Mouse (Mus musculus) myocyte (in vitro differentiated cells): ENCODE results near the gene Ccdc171. TPM values are rescaled to one million over a fixed set of nuclear protein-coding genes. Genes with fewer than 3 reads are reported as not detected.
"Not testable (repeated sequence)": the region's sequence is repeated elsewhere in the genome, so short reads cannot be mapped to it uniquely, and the experiment has no call there.

Experiments
- H3K27me3 ChIP-seq: one replicate; pipeline ENCODE4 v1.6.1; 2011; ENCODE audit not compliant: control insufficient read depth, insufficient read depth, insufficient read length
- H3K36me3 ChIP-seq: one replicate; pipeline ENCODE4 v1.6.1; 2011; ENCODE audit not compliant: control insufficient read depth, insufficient read depth
- H3K4me2 ChIP-seq: one replicate; pipeline ENCODE4 v1.6.1; 2011; ENCODE audit warnings: low read depth, control low read depth
- H3K4me3 ChIP-seq: one replicate; pipeline ENCODE4 v1.5.1; 2011; ENCODE audit warnings: mild to moderate bottlenecking, control low read depth, moderate library complexity
- H3K79me2 ChIP-seq: one replicate; pipeline ENCODE4 v1.6.1; 2011; ENCODE audit not compliant: control insufficient read depth, insufficient read depth
- H3ac ChIP-seq: one replicate; pipeline ENCODE4 v1.6.1; 2011; ENCODE audit not compliant: control insufficient read depth, insufficient read length
- CEBPB ChIP-seq: IDR thresholded peaks from 2 replicates; pipeline ENCODE4 v1.6.1; 2011; ENCODE audit warnings: mild to moderate bottlenecking, moderate library complexity; ENCODE audit not compliant: poor library complexity, insufficient read depth, severe bottlenecking
- E2F4 ChIP-seq: IDR thresholded peaks from one replicate; pipeline ENCODE4 v1.6.1; 2011; ENCODE audit warnings: mild to moderate bottlenecking, control low read depth, moderate library complexity; ENCODE audit not compliant: insufficient read depth
- MAX ChIP-seq: IDR thresholded peaks from one replicate; pipeline ENCODE4 v1.6.1; 2011; ENCODE audit warnings: low read depth, mild to moderate bottlenecking, control low read depth
- MYOD1 ChIP-seq, 3 experiments: IDR thresholded peaks; one replicate each; pipeline ENCODE4 v1.6.1; 2011; ENCODE audit warnings: control low read depth in 2 of 3, low read depth in 2 of 3, mild to moderate bottlenecking in 2 of 3, moderate library complexity in 1 of 3; ENCODE audit not compliant: insufficient read length in 2 of 3, control insufficient read depth in 1 of 3
- MYOG ChIP-seq, 3 experiments: IDR thresholded peaks; one replicate each; pipeline ENCODE4 v1.6.1; 2011; ENCODE audit warnings: control low read depth in 2 of 3, low read depth in 2 of 3, mild to moderate bottlenecking in 2 of 3; ENCODE audit not compliant: insufficient read length in 2 of 3, control insufficient read depth in 1 of 3, insufficient read depth in 1 of 3
- POLR2A ChIP-seq: IDR thresholded peaks from one replicate; pipeline ENCODE4 v1.6.1; 2011; ENCODE audit warnings: low read depth, mild to moderate bottlenecking, control low read depth, moderate library complexity; ENCODE audit not compliant: insufficient read length
- POLR2AphosphoS2 ChIP-seq: IDR thresholded peaks from one replicate; pipeline ENCODE4 v1.6.1; 2011; ENCODE audit warnings: low read depth, control low read depth; ENCODE audit not compliant: insufficient read length
- REST ChIP-seq: IDR thresholded peaks from one replicate; pipeline ENCODE4 v1.6.1; 2011; ENCODE audit warnings: mild to moderate bottlenecking, control low read depth, moderate library complexity; ENCODE audit not compliant: insufficient read depth, insufficient read length
- SRF ChIP-seq: IDR thresholded peaks from one replicate; pipeline ENCODE4 v1.6.1; 2011; ENCODE audit warnings: low read depth; ENCODE audit not compliant: control insufficient read depth, insufficient read length
- TCF12 ChIP-seq: IDR thresholded peaks from one replicate; pipeline ENCODE4 v1.6.1; 2011; ENCODE audit warnings: mild to moderate bottlenecking, control low read depth; ENCODE audit not compliant: poor library complexity, insufficient read depth, severe bottlenecking
- TCF3 ChIP-seq: IDR thresholded peaks from one replicate; pipeline ENCODE4 v1.6.1; 2011; ENCODE audit warnings: low read depth, control low read depth; ENCODE audit not compliant: insufficient read length
- USF1 ChIP-seq: IDR thresholded peaks from one replicate; pipeline ENCODE4 v1.6.1; 2011; ENCODE audit warnings: low read depth, mild to moderate bottlenecking, control low read depth, moderate library complexity
- polyA plus RNA-seq: library from polyadenylated mRNA; unstranded; fragments of >200 nt; fragmentation: generic; extraction: Trizol; gene quantifications from one replicate; pipeline ENCODE4 v1.2.1, GENCODE M21; 2012; ENCODE audit warnings: missing spikeins

Gene Ccdc171
- polyA plus RNA-seq, 1 experiment: 0.26 TPM

- Histone ChIP-seq H3K27me3 (no peaks in the 10 kb centered on the region), H3K4me2 (no peak overlapping the region), H3K79me2 (no peaks in the 10 kb centered on the region), H3ac (no peak overlapping the region), H3K4me3 (no peak overlapping the region), H3K36me3 (no peaks in the 10 kb centered on the region)
- TF ChIP-seq USF1: no peak
- TF ChIP-seq E2F4: no peak
- no peak for TF ChIP-seq MYOG (IDR thresholded peaks at IDR 0.05; ENCODE audit: control insufficient read depth in 1 of 3, insufficient read depth in 1 of 3, insufficient read length in 2 of 3, low read depth in 2 of 3)
- no peak for TF ChIP-seq MAX
- TF ChIP-seq MYOD1 (IDR thresholded peaks at IDR 0.05; ENCODE audit: control insufficient read depth in 1 of 3, insufficient read length in 2 of 3, low read depth in 2 of 3): no peak
- no peak for TF ChIP-seq TCF3
- TF ChIP-seq CEBPB: no peak
- no peak for TF ChIP-seq POLR2AphosphoS2
- no peak for TF ChIP-seq REST
- TF ChIP-seq SRF: no peak
- TF ChIP-seq POLR2A: no peak
- TF ChIP-seq TCF12: no peak
Observed at GRCm38 (mm10) chr4:83661519-83662271, 136.3 kb downstream of the Ccdc171 start.

- no peaks in the 10 kb centered on the region for H3K36me3 ChIP-seq
- TF ChIP-seq POLR2AphosphoS2 (no peak), REST (no peak), USF1 (no peak), TCF12 (no peak), POLR2A (no peak), MYOG (IDR thresholded peaks at IDR 0.05; ENCODE audit: control insufficient read depth in 1 of 3, insufficient read depth in 1 of 3, insufficient read length in 2 of 3, low read depth in 2 of 3) (no peak), CEBPB (no peak), MAX (no peak), E2F4 (no peak), TCF3 (no peak), MYOD1 (IDR thresholded peaks at IDR 0.05; ENCODE audit: control insufficient read depth in 1 of 3, insufficient read length in 2 of 3, low read depth in 2 of 3) (no peak), SRF (no peak)
- no peak overlapping the region for H3ac ChIP-seq
- no peak overlapping the region for H3K4me2 ChIP-seq
- H3K4me3 ChIP-seq: no peak overlapping the region
- no peaks in the 10 kb centered on the region for H3K27me3 ChIP-seq
- H3K79me2 ChIP-seq: no peaks in the 10 kb centered on the region
Observed at GRCm38 (mm10) chr4:83662301-83662700, 137.0 kb downstream of the Ccdc171 start.

GRCm38 (mm10) chr4:83669552-83669951 is 144.2 kb downstream of the Ccdc171 start:
- no peak for TF ChIP-seq E2F4
- no peak for TF ChIP-seq CEBPB
- no peak for TF ChIP-seq TCF12
- TF ChIP-seq POLR2AphosphoS2: no peak
- no peak for TF ChIP-seq MYOG (IDR thresholded peaks at IDR 0.05; ENCODE audit: control insufficient read depth in 1 of 3, insufficient read depth in 1 of 3, insufficient read length in 2 of 3, low read depth in 2 of 3)
- no peak for TF ChIP-seq USF1
- no peak for TF ChIP-seq MAX
- TF ChIP-seq POLR2A: no peak
- no peak for TF ChIP-seq REST
- no peak for TF ChIP-seq SRF
- no peak for TF ChIP-seq MYOD1 (IDR thresholded peaks at IDR 0.05; ENCODE audit: control insufficient read depth in 1 of 3, insufficient read length in 2 of 3, low read depth in 2 of 3)
- no peak for TF ChIP-seq TCF3
- Histone ChIP-seq H3ac (no peak overlapping the region), H3K79me2 (no peaks in the 10 kb centered on the region), H3K4me2 (no peak overlapping the region), H3K27me3 (no peaks in the 10 kb centered on the region), H3K36me3 (no peaks in the 10 kb centered on the region), H3K4me3 (no peak overlapping the region)

GRCm38 (mm10) chr4:83675308-83675707 is 150.0 kb downstream of the Ccdc171 start:
- H3K79me2 ChIP-seq, H3ac ChIP-seq, H3K36me3 ChIP-seq, H3K4me2 ChIP-seq, H3K4me3 ChIP-seq, H3K27me3 ChIP-seq: not testable (repeated sequence)
- TF ChIP-seq TCF3 (peak; percentile 29), MYOD1 (IDR thresholded peaks at IDR 0.05; ENCODE audit: control insufficient read depth in 1 of 3, insufficient read length in 2 of 3, low read depth in 2 of 3) (peak in 2 of 3 experiments; percentile 78 to 92), TCF12 (peak; percentile 3), MYOG (IDR thresholded peaks at IDR 0.05; ENCODE audit: control insufficient read depth in 1 of 3, insufficient read depth in 1 of 3, insufficient read length in 2 of 3, low read depth in 2 of 3) (peak in 2 of 3 experiments; percentile 87 to 95)
